19 mouse cellular contexts compared by ENCODE assay signal in the genomic region with DNA sequence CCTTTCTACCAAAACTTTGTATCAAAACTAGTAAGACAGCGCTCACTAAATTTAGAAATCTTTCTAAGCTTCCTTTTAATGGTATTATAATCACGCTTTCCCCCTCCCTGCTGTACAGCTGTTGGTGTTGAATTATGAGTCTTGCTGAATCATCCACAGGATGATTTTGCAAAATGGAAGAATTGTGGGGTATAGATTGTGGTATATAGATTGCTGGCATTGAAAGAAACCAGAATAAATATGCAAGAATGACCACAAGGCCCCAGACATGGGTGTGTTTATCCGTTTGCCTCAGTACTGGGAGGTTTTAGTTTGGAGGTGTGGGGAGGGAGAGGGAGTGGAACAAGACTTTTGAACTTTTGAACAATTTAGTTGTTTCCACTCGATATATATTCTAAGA.
DNase-seq lines count a peak whose midpoint lies in the region; ATAC-seq and TF ChIP-seq lines count a peak whose summit lies in the region.
"Had no signal": no experiment of that assay in that cellular context is flagged by ENCODE, and none has a peak within 500 bp of the region (broad histone marks: within the 10 kb centered on the region; RNA-seq: fewer than 3 reads in every experiment).

No protein-coding gene starts in this region.

- no peak overlapping the region for H3K9ac ChIP-seq in liver, embryonic 12.5 days
- H3K9ac ChIP-seq in midbrain, embryonic 16.5 days (ENCODE audit: low read depth, low read length), result no peak overlapping the region
- H3K9ac ChIP-seq: limb, embryonic 15.5 days; neural tube, embryonic 15.5 days had no signal

- TF ChIP-seq CTCF in C2C12 (IDR thresholded peaks at IDR 0.05; ENCODE audit: control insufficient read depth, insufficient read depth, insufficient read length), result no peak

- 53% methylated on average over 4 of the region's 4 CpGs for WGBS in liver, embryonic 12.5 days (ENCODE audit: insufficient replicate concordance)
- 89% methylated on average over 4 of the region's 4 CpGs for WGBS in midbrain, embryonic 16.5 days

- H3K27ac ChIP-seq in liver, embryonic 12.5 days, result peak overlapping the region; percentile 58; the same call in 1 of the 2 replicates
- H3K27ac ChIP-seq in midbrain, embryonic 16.5 days (ENCODE audit: low read length), result no peak overlapping the region
- H3K27ac ChIP-seq: hindbrain, postnatal 0 days; limb, embryonic 15.5 days; midbrain, embryonic 10.5 days; neural tube, embryonic 15.5 days had no signal

- H3K27me3 ChIP-seq in C2C12 (ENCODE audit: control insufficient read depth, insufficient read depth, insufficient read length), result no peaks in the 10 kb centered on the region
- no peaks in the 10 kb centered on the region for H3K27me3 ChIP-seq in liver, embryonic 12.5 days (replicated peaks)
- H3K27me3 ChIP-seq in midbrain, embryonic 16.5 days (ENCODE audit: control insufficient read depth, insufficient read depth, low read depth, low read length), result no peaks in the 10 kb centered on the region
- H3K27me3 ChIP-seq: limb, embryonic 15.5 days; neural tube, embryonic 15.5 days; Patski had no signal

- peak overlapping the region; percentile 1; the same call in 1 of the 2 replicates for H3K4me2 ChIP-seq in liver, embryonic 12.5 days
- H3K4me2 ChIP-seq in midbrain, embryonic 16.5 days (ENCODE audit: low read length), result no peak overlapping the region
- H3K4me2 ChIP-seq: heart, embryonic 11.5 days; limb, embryonic 15.5 days; neural tube, embryonic 15.5 days had no signal

- peak; percentile 27 for DNase-seq in c-Kit-negative CD71-positive TER-119-positive erythroid progenitor cells, embryonic 14.5 days (ENCODE audit: low read depth, low spot score)
- no peak for DNase-seq in spleen, adult 18-20 months
- no peak for DNase-seq in urinary bladder, adult 2 months (ENCODE audit: low spot score)
- DNase-seq: adrenal gland, postnatal 25 days; cerebellum, adult 9-11 months; heart, postnatal 36 days; kidney, adult 11 months had no signal

- no peaks in the 10 kb centered on the region for H3K36me3 ChIP-seq in C2C12 (ENCODE audit: control insufficient read depth, insufficient read depth)
- H3K36me3 ChIP-seq in liver, embryonic 12.5 days, result no peaks in the 10 kb centered on the region
- no peaks in the 10 kb centered on the region for H3K36me3 ChIP-seq in midbrain, embryonic 16.5 days (ENCODE audit: control insufficient read depth, insufficient read depth, low read length)
- H3K36me3 ChIP-seq: limb, embryonic 15.5 days; midbrain, embryonic 10.5 days; neural tube, embryonic 15.5 days had no signal

- no peaks in the 10 kb centered on the region for H3K79me3 ChIP-seq in C2C12 (ENCODE audit: low read depth)

- no peaks in the 10 kb centered on the region for H3K9me3 ChIP-seq in liver, embryonic 12.5 days (replicated peaks)
- H3K9me3 ChIP-seq in midbrain, embryonic 16.5 days (replicated peaks; ENCODE audit: control insufficient read depth, low read length, poor library complexity, severe bottlenecking), result no peaks in the 10 kb centered on the region
- H3K9me3 ChIP-seq: limb, embryonic 15.5 days; midbrain, embryonic 10.5 days; neural tube, embryonic 15.5 days had no signal

- H3K79me2 ChIP-seq in C2C12 (ENCODE audit: control insufficient read depth, insufficient read depth), result no peaks in the 10 kb centered on the region

- H3K4me1 ChIP-seq in liver, embryonic 12.5 days, result peaks cover 25% of the 10 kb centered on the region
- no peaks in the 10 kb centered on the region for H3K4me1 ChIP-seq in midbrain, embryonic 16.5 days (ENCODE audit: control insufficient read depth, insufficient read depth, low read length)
- H3K4me1 ChIP-seq: limb, embryonic 15.5 days; midbrain, embryonic 10.5 days; neural tube, embryonic 15.5 days had no signal

- no peak overlapping the region for H3ac ChIP-seq in C2C12 (ENCODE audit: control insufficient read depth, insufficient read length, low read depth)

- peak; percentile 70 for ATAC-seq in liver, embryonic 12.5 days
- ATAC-seq in megakaryocyte progenitor cell, adult 5-6 weeks (replicated peaks; ENCODE audit: poor library complexity), result peak; percentile 68
- no peak for ATAC-seq in midbrain, embryonic 16.5 days
- ATAC-seq: activated CD4-positive, CD25-positive, alpha-beta regulatory T cell, adult 4 months; forebrain, embryonic 16.5 days; hindbrain, postnatal 0 days had no signal

- no peak overlapping the region for H3K4me3 ChIP-seq in C2C12 (ENCODE audit: insufficient read depth, poor library complexity, severe bottlenecking)
- no peak overlapping the region for H3K4me3 ChIP-seq in liver, embryonic 12.5 days
- no peak overlapping the region for H3K4me3 ChIP-seq in midbrain, embryonic 16.5 days (ENCODE audit: low read depth, low read length)
- H3K4me3 ChIP-seq: limb, embryonic 15.5 days; midbrain, embryonic 10.5 days; neural tube, embryonic 15.5 days had no signal

TF ChIP-seq in C2C12, 6 proteins besides CTCF, POLR2A, EP300 and RAD21:
- TF ChIP-seq FOSL1 (IDR thresholded peaks at IDR 0.05; ENCODE audit: insufficient read depth, low read length, poor library complexity, severe bottlenecking) (peak; percentile 6), USF1 (IDR thresholded peaks at IDR 0.05; ENCODE audit: low read depth) (no peak), MAX (IDR thresholded peaks at IDR 0.05) (no peak), MYOG (IDR thresholded peaks at IDR 0.05; ENCODE audit: control insufficient read depth, extremely low read depth, insufficient read length) (no peak), MYOD1 (IDR thresholded peaks at IDR 0.05; ENCODE audit: control insufficient read depth, insufficient read length, low read depth) (peak; percentile 77)
